Mouse (Mus musculus): ENCODE measurements at regions not wholly inside any gene's neighbourhood (a gene's known extent, or its start where the extent isn't known, plus 50 kb on each side); places are given as distances from the start of the nearest gene placed in this dataset.

DNA sequence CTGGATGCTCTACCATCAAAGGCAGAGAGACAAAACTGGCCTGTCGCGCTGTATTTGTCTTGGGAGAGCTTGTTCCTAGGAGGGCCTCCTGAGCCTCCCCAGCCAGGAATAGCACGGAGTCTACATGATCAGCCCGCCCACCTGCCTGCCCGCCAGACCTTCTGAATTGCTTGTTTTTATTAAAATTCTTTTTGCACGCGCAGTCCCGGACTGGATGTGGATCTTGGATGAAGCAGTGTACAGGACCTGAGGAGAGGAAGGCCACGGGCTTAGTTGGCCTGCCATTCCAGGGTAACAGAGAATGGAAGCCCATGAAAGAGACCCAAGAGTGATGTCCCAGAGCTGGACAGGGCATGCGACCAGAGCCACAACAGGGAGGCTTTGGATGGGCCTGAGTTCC is 235.8 kb downstream of the Cyp26b1 start:
- Histone ChIP-seq H3K9ac (replicated peaks; ENCODE audit: low read depth, low read length) (no peak overlapping the region), H3K36me3 (ENCODE audit: control insufficient read depth, insufficient read depth, low read length) (no peaks in the 10 kb centered on the region), H3K9me3 (ENCODE audit: control insufficient read depth, low read length) (no peaks in the 10 kb centered on the region), H3K4me1 (ENCODE audit: control insufficient read depth, insufficient read depth, low read length) (no peaks in the 10 kb centered on the region), H3K27ac (ENCODE audit: low read depth, low read length) (no peak overlapping the region), H3K27me3 (ENCODE audit: control insufficient read depth, insufficient read depth, low read length) (no peaks in the 10 kb centered on the region), H3K4me3 (ENCODE audit: low read depth, low read length) (no peak overlapping the region), H3K4me2 (ENCODE audit: low read depth, low read length) (no peak overlapping the region)
- WGBS = 89% methylated on average over 10 of the region's 10 CpGs
- ATAC-seq (ENCODE audit: low read depth) = no peak

GRCm38 (mm10) chr6:84353425-84354220 is 240.1 kb downstream of the Cyp26b1 start:
- no peak overlapping the region for H3K4me2 ChIP-seq (ENCODE audit: low read depth, low read length)
- no peaks in the 10 kb centered on the region for H3K9me3 ChIP-seq (ENCODE audit: control insufficient read depth, low read length)
- H3K9ac ChIP-seq (replicated peaks; ENCODE audit: low read depth, low read length) = no peak overlapping the region
- no peaks in the 10 kb centered on the region for H3K27me3 ChIP-seq (ENCODE audit: control insufficient read depth, insufficient read depth, low read length)
- no peak overlapping the region for H3K27ac ChIP-seq (ENCODE audit: low read depth, low read length)
- no peaks in the 10 kb centered on the region for H3K36me3 ChIP-seq (ENCODE audit: control insufficient read depth, insufficient read depth, low read length)
- ATAC-seq (ENCODE audit: low read depth) = no peak
- H3K4me1 ChIP-seq (ENCODE audit: control insufficient read depth, insufficient read depth, low read length) = no peaks in the 10 kb centered on the region
- H3K4me3 ChIP-seq (ENCODE audit: low read depth, low read length) = no peak overlapping the region
- 89% methylated on average over 6 of the region's 6 CpGs for WGBS

GRCm38 (mm10) chr6:84344936-84345335 is 248.8 kb downstream of the Cyp26b1 start:
- WGBS = 93% methylated on average over 12 of the region's 12 CpGs

DNA sequence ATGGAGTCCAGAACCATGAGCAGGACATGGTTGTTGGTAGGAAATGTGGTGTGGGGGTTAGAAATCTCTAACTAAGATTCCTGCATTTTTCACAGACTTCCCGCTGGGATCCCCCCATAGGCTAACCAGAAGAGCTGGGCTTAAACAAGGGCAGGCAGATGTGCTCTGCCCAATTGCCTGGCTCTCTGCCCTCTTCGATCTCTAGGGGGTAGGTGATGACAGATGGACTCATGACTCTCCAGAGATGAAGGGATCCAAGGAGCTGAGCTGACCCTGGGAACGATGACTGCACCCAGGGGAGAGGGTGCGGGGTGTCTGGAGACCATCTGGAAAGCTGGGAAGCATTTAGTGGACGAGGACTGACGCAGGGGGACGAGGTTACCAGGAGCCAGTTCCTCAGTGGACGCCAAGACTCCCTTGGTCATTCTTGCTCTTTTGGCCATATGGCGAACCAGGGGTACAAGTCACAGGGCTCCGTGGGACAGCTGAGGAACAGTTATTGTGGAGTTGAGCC is 260.0 kb downstream of the Cyp26b1 start:
- Histone ChIP-seq H3K9ac (replicated peaks; ENCODE audit: low read depth, low read length) (no peak overlapping the region), H3K36me3 (ENCODE audit: control insufficient read depth, insufficient read depth, low read length) (no peaks in the 10 kb centered on the region), H3K4me3 (ENCODE audit: low read depth, low read length) (no peak overlapping the region), H3K27me3 (ENCODE audit: control insufficient read depth, insufficient read depth, low read length) (no peaks in the 10 kb centered on the region), H3K9me3 (ENCODE audit: control insufficient read depth, low read length) (no peaks in the 10 kb centered on the region), H3K4me1 (ENCODE audit: control insufficient read depth, insufficient read depth, low read length) (no peaks in the 10 kb centered on the region), H3K27ac (ENCODE audit: low read depth, low read length) (no peak overlapping the region), H3K4me2 (ENCODE audit: low read depth, low read length) (no peak overlapping the region)
- ATAC-seq (ENCODE audit: low read depth) = no peak
- WGBS = 83% methylated on average over 10 of the region's 10 CpGs

More at GRCm38 (mm10) chr6:84344936-84345335, 248.8 kb downstream of the Cyp26b1 start:
- Histone ChIP-seq H3K36me3 (ENCODE audit: control insufficient read depth, insufficient read depth, low read length) (no peaks in the 10 kb centered on the region), H3K9ac (replicated peaks; ENCODE audit: low read depth, low read length) (no peak overlapping the region), H3K9me3 (ENCODE audit: control insufficient read depth, low read length) (no peaks in the 10 kb centered on the region), H3K4me1 (ENCODE audit: control insufficient read depth, insufficient read depth, low read length) (no peaks in the 10 kb centered on the region), H3K4me2 (ENCODE audit: low read depth, low read length) (no peak overlapping the region), H3K27me3 (ENCODE audit: control insufficient read depth, insufficient read depth, low read length) (no peaks in the 10 kb centered on the region), H3K4me3 (ENCODE audit: low read depth, low read length) (no peak overlapping the region), H3K27ac (ENCODE audit: low read depth, low read length) (no peak overlapping the region)
- no peak for ATAC-seq (ENCODE audit: low read depth)

DNA sequence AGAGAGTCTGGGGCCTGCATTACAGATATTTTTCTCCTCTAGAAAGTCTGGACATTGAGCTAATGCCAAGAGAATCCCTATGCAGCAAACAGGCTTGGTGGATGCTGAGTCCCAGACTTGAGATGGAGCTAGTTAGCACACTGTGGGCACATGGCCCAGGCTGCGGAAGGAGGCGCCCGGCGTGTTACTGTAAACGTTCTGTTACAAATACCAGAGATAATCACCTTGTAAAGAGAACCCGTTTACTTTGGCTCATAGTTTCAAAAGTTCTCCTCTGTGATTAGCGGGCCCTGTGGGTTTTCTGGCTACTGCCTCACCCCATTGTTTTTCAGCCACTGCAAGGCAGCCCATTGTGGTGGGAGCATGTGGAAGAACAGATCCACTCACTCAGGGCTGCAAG is 264.6 kb downstream of the Cyp26b1 start:
- H3K9me3 ChIP-seq (ENCODE audit: control insufficient read depth, low read length) = no peaks in the 10 kb centered on the region
- no peak overlapping the region for H3K27ac ChIP-seq (ENCODE audit: low read depth, low read length)
- H3K27me3 ChIP-seq (ENCODE audit: control insufficient read depth, insufficient read depth, low read length) = no peaks in the 10 kb centered on the region
- no peak overlapping the region for H3K9ac ChIP-seq (replicated peaks; ENCODE audit: low read depth, low read length)
- no peak for ATAC-seq (ENCODE audit: low read depth)
- no peak overlapping the region for H3K4me3 ChIP-seq (ENCODE audit: low read depth, low read length)
- no peaks in the 10 kb centered on the region for H3K36me3 ChIP-seq (ENCODE audit: control insufficient read depth, insufficient read depth, low read length)
- 78% methylated on average over 7 of the region's 7 CpGs for WGBS
- no peaks in the 10 kb centered on the region for H3K4me1 ChIP-seq (ENCODE audit: control insufficient read depth, insufficient read depth, low read length)
- H3K4me2 ChIP-seq (ENCODE audit: low read depth, low read length) = no peak overlapping the region

- 58% methylated on average over 3 of the region's 3 CpGs for WGBS
- no peak for ATAC-seq (ENCODE audit: low read depth)
- Histone ChIP-seq H3K4me3 (ENCODE audit: low read depth, low read length) (no peak overlapping the region), H3K9ac (replicated peaks; ENCODE audit: low read depth, low read length) (no peak overlapping the region), H3K27me3 (ENCODE audit: control insufficient read depth, insufficient read depth, low read length) (no peaks in the 10 kb centered on the region), H3K9me3 (ENCODE audit: control insufficient read depth, low read length) (no peaks in the 10 kb centered on the region), H3K36me3 (ENCODE audit: control insufficient read depth, insufficient read depth, low read length) (no peaks in the 10 kb centered on the region), H3K4me1 (ENCODE audit: control insufficient read depth, insufficient read depth, low read length) (no peaks in the 10 kb centered on the region), H3K27ac (ENCODE audit: low read depth, low read length) (no peak overlapping the region), H3K4me2 (ENCODE audit: low read depth, low read length) (no peak overlapping the region)
Measured at GRCm38 (mm10) chr6:84328030-84328390, 265.7 kb downstream of the Cyp26b1 start.

DNA sequence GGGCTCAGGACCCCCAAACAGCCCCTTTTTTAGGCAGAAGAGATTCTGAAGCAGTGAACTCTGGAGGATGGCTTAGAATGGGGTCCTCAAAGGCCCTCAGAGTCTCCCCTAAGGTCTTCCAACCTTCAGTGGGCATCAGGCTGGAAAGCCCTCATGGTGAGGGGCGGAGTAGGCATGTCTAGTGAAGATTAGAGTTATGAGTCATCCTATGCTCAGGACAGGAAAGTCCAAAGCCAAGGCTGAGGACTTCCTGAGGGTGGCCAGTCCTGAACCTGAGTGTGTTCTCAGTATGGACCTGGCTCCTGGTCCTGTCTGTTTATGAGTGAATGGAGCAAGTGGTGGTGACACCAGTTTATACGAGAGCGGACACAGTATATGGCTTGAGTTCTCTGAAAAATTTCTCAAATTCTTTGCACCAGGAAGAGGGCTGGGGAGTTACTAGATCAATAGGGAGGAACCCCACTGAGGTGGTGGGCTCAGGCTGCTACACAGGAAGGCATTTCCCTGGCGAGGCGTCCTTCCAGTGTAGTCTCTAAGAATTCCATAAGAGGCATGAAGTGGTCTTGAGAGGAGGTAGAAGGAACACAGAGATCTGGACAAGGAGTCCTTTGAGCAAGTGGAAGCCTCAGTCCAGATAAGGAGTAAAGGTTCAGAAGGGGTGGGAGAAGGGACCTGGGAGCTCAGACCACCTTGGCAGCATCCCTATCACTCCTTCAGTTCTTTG is 266.2 kb downstream of the Cyp26b1 start:
- 77% methylated on average over 5 of the region's 5 CpGs for WGBS
- H3K4me1 ChIP-seq (ENCODE audit: control insufficient read depth, insufficient read depth, low read length) = no peaks in the 10 kb centered on the region

DNA sequence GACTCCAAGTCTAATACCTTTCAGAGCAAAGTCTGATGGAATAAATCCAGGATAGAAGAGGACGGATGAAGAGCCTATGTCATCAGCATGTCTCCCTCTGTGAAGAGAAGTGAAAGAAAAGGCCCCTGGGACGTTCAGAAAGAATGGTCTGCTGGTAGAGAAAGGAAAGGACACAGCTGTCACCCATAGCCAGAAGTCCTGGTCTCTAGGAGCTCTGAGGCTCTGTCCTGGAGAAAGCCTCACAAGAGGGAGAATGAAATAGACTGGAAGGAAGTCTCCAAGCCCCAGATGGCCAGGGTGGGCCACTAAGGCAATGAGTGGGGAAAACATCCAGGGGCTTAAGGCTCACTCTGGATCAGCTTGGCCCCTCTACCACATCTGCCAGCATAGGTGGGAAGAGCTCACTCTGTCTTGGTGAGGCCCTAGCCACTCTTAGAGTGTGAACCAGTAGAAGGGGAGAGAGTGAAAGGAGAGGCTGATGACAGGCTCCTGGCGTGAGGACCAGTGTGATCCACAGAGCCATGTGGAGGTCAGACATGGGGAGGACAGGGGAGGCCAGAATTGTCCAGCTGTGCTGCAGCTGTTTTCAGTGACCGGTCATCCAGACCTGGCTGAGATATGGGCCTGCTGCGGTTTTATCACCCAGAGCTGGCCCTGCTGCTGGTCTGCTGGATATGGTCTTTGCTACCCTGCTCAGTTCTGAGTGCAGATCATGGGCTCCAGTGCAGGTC is 268.2 kb downstream of the Cyp26b1 start:
- H3K27ac ChIP-seq (ENCODE audit: low read depth, low read length) = no peak overlapping the region
- 75% methylated on average over 5 of the region's 5 CpGs for WGBS

More for the DNA sequence above, 266.2 kb downstream of the Cyp26b1 start:
- H3K36me3 ChIP-seq (ENCODE audit: control insufficient read depth, insufficient read depth, low read length) = no peaks in the 10 kb centered on the region
- H3K9ac ChIP-seq (replicated peaks; ENCODE audit: low read depth, low read length) = no peak overlapping the region
- no peak for ATAC-seq (ENCODE audit: low read depth)
- no peak overlapping the region for H3K27ac ChIP-seq (ENCODE audit: low read depth, low read length)
- no peak overlapping the region for H3K4me2 ChIP-seq (ENCODE audit: low read depth, low read length)
- H3K4me3 ChIP-seq (ENCODE audit: low read depth, low read length) = no peak overlapping the region
- H3K27me3 ChIP-seq (ENCODE audit: control insufficient read depth, insufficient read depth, low read length) = no peaks in the 10 kb centered on the region
- no peaks in the 10 kb centered on the region for H3K9me3 ChIP-seq (ENCODE audit: control insufficient read depth, low read length)

DNA sequence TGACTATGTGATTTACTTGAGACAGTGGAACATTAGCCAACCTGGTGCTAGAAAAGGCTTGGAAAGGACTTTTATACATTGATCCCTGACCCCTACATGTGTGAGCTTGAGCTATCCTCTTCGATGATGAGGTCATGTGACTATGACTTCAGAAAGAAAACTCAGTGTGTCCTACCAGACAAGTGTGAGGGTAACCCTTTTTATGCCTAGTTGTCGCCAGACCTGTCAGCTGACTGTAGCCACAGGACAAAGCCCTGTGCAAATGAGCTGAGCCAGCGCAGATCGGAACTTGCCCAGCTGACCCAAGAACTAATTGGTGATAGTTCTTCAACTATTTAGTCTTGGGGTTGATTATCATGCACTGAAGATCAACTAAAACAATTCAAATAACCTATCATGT is 269.5 kb downstream of the Cyp26b1 start:
- H3K4me1 ChIP-seq (ENCODE audit: control insufficient read depth, insufficient read depth, low read length) = no peaks in the 10 kb centered on the region
- WGBS = 86% methylated on average over 4 of the region's 4 CpGs
- ATAC-seq (ENCODE audit: low read depth) = no peak
- H3K9me3 ChIP-seq (ENCODE audit: control insufficient read depth, low read length) = no peaks in the 10 kb centered on the region
- no peak overlapping the region for H3K4me3 ChIP-seq (ENCODE audit: low read depth, low read length)
- H3K27ac ChIP-seq (ENCODE audit: low read depth, low read length) = no peak overlapping the region
- H3K27me3 ChIP-seq (ENCODE audit: control insufficient read depth, insufficient read depth, low read length) = no peaks in the 10 kb centered on the region
- no peak overlapping the region for H3K9ac ChIP-seq (replicated peaks; ENCODE audit: low read depth, low read length)
- H3K4me2 ChIP-seq (ENCODE audit: low read depth, low read length) = no peak overlapping the region
- no peaks in the 10 kb centered on the region for H3K36me3 ChIP-seq (ENCODE audit: control insufficient read depth, insufficient read depth, low read length)

More for the DNA sequence above, 268.2 kb downstream of the Cyp26b1 start:
- no peak overlapping the region for H3K4me3 ChIP-seq (ENCODE audit: low read depth, low read length)
- H3K9me3 ChIP-seq (ENCODE audit: control insufficient read depth, low read length) = no peaks in the 10 kb centered on the region
- no peak for ATAC-seq (ENCODE audit: low read depth)
- no peaks in the 10 kb centered on the region for H3K27me3 ChIP-seq (ENCODE audit: control insufficient read depth, insufficient read depth, low read length)
- H3K4me1 ChIP-seq (ENCODE audit: control insufficient read depth, insufficient read depth, low read length) = no peaks in the 10 kb centered on the region
- no peak overlapping the region for H3K9ac ChIP-seq (replicated peaks; ENCODE audit: low read depth, low read length)
- H3K36me3 ChIP-seq (ENCODE audit: control insufficient read depth, insufficient read depth, low read length) = no peaks in the 10 kb centered on the region
- H3K4me2 ChIP-seq (ENCODE audit: low read depth, low read length) = no peak overlapping the region

All from neural tube, embryonic 14.5 days (tissue).